Mouse (Mus musculus) erythroblast, adult 5-6 weeks (primary cell): ENCODE data around the gene Olfr923. TPM values are rescaled to one million over a fixed set of nuclear protein-coding genes. Genes with fewer than 3 reads are reported as not detected.
"Not testable (repeated sequence)": the region's sequence is repeated elsewhere in the genome, so short reads cannot be mapped to it uniquely, and the experiment has no call there.

ENCODE experiments used
- ATAC-seq: replicated peaks from 2 replicates; pipeline ENCODE4 v1.8.0; 2016; ENCODE audit warnings: moderate number of reproducible peaks, mild to moderate bottlenecking, moderate TSS enrichment, inconsistent platforms; ENCODE audit not compliant: poor library complexity, low FRiP score, severe bottlenecking
- total RNA-seq, 2 experiments: library from RNA; stranded (forward) in 1 of 2; stranded (reverse) in 1 of 2; fragments of 150-400 nt in 1 of 2; fragments of 200-764, 138-1000 nt in 1 of 2; gene quantifications; 2 replicates each; pipeline versions ENCODE4 v1.2.3 to v1.2.4; 2015 to 2017; ENCODE audit warnings: low replicate concordance in 2 of 2

The Olfr923 gene
- not detected in 2 replicates for total RNA-seq (2015; ENCODE audit: low replicate concordance)
- total RNA-seq (2017; ENCODE audit: low replicate concordance): not detected in 2 replicates

DNA sequence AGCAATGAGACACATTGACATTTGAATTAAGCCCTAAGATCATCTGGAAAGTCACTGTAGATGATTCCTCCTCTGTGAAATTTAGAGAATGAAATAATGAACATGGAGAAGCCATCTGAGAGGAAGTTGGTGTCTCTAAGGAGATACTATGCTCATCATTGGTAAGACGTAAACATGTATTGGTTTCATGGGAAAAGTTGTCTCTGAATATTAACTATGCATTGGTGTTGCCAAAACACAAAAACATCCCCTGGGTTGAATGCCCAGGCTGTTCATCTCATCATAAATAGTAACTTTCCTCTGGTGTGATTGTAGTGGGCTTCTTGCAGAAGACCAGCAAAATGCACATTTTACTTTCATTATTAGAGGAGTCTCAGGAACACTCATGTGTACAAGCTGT is at the start of gene Olfr923:
Gene Olfr923 (plus strand): TSS at position 301 of the 400 bp plus-strand sequence.
- ATAC-seq: no peak

DNA sequence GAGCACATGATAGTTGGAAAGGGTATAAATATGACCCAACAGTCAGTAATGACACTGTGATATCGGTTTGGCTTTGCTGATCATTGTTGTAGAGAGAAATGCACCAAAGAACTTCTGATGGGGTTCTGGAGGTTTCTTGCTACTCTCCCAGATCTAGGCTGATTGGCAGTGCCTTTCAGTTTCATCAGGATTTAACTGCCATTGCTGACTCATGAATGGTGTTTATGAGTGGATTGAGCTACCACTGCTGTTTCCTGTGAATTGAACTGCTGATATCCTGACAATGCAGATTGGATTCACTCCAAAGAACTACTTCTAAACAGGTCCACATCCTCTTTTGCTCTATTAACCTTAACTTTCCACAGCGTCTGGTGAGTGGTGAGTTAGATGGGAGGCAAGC is 33.7 kb upstream of the Olfr923 start:
- no peak for ATAC-seq

DNA sequence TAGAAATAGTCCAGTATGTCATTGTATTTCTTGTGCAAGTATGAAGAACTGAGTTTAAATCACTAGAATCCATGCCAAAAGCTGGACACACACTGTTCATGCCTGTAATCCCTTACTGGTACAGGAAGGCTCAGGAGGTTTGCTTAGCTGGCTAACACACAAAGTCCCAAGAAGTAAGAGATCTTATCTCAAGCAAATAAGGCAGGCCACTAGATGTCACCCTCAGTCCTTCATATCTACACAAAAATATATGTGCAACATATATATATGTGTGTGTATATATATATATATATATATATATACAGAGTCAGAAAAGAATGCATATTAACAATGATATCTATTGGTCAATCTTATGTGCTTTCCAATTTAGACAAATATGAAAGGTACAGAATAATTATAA is 20.6 kb upstream of the Olfr923 start:
- no peak for ATAC-seq

DNA sequence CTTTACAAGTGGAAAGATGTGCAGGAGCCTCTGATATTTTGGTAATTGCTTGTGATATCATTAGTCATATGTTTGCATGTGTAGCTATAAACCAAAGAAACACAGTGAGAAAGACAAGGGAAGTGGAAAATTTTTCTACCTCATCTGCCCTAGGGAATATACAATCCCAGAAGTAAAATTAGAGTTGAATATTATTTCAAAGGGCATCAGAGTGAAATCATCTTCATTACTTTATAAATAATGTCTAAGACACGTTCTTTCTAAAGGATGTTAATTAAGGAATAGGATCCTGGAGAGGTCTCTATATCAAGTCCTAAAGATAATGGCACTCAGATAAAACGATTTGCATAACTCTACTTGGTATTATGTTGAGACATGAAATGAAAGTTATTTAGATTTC is 12.0 kb upstream of the Olfr923 start, which contains the start of gene Olfr922:
Gene Olfr922 (plus strand): TSS at position 301 of the 400 bp plus-strand sequence.
- ATAC-seq: no peak

DNA sequence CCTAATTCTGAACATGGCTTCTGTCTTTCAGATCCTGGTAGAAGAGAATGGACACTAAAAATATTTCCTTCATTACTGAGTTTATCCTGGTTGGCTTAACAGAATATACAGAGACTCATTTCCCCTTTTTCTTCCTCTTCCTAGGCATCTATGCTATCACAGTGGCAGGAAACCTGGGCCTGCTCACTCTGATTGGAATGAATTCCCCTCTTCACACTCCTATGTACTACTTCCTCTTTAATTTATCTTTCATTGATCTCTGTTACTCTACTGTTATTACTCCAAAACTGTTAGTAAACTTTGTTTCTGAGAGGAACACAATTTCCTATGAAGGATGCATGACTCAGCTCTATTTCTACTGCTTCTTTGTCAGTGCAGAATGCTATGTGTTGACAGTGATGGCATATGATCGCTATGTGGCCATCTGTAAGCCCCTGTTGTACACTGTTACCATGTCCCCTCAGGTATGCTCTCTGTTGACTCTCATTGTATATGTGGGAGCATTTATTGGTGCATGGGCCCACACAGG is 10.8 kb upstream of the Olfr923 start:
- ATAC-seq: no peak

DNA sequence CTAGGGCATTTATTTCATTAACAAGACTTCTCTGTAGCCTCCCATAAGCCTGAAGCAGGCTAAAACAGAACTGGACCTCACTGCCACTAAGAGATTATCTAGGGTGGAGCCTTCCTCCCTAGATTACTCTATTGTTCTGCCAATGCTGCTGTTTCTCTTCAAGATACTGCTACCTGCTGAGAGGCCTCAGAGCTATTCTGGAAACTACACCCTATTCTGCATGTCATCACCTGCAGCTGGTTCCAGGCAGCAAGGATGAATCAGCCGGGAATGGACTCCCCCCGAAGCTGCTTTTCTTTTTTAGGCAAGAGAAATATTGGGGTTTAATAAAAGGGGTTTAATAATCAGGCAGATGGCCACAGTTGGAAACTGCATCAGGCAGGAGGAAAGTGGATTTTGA is 6.7 kb downstream of the Olfr923 start:
- ATAC-seq: no peak

DNA sequence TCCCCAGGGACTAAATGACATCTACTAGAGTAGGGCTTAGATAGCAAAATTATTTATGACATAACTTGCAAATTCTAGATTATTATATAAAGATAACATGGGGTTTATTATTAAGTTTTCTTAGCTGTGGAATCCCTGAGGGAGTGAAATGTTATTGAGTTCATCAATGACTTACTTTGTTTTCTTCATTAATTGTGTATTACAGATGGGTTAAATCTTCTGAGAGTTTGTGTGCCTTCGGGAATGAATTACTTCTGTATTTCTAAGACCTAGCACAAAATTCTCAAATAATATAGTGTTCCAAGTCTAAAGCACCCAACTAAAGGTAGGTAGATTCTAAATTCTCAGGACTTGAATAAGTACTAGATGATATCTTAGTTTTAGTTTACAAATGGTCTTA is 17.8 kb downstream of the Olfr923 start, which contains the start of gene Olfr924:
Gene Olfr924 (plus strand): TSS at position 301 of the 400 bp plus-strand sequence.
- ATAC-seq: no peak

DNA sequence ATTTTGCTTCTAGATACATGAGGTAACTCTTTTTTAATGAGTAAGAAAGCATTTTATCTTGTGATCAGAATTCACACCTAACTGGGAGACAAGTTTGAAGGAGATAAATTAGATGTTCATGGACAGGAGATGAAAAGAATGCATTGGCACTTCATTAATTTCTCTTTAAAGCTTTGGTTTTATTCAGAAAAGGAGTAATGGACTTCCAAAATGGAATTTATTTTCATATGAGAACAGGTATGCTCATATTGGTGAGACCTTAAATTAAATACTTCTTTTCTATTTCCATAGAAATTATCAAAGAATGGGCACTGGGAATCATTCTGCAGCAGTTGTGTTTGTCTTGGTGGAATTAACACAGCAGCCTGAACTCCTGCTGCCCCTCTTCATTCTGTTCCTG is 28.4 kb downstream of the Olfr923 start, which contains the start of gene Olfr26:
Gene Olfr26 (plus strand): TSS at position 301 of the 400 bp plus-strand sequence.
- no peak for ATAC-seq

DNA sequence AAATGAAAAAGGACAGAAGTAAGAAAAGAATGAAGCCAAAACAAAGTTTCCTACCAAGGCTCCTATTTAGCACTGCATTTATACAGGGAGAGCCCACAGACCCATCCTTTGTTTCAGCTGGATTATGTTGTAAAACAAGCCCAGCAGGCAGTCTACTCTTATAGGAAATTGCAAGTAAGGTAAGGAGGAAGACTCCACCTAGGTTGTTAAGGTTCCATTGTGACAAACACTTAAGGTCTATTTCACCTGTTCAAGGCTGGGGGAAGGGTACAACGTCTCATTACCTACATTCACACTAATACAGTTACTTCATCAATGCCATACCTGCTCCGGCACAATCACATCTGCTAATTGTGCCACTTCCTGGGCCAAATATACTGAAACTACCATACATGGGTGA is 48.5 kb downstream of the Olfr923 start:
- ATAC-seq: not testable (repeated sequence)

DNA sequence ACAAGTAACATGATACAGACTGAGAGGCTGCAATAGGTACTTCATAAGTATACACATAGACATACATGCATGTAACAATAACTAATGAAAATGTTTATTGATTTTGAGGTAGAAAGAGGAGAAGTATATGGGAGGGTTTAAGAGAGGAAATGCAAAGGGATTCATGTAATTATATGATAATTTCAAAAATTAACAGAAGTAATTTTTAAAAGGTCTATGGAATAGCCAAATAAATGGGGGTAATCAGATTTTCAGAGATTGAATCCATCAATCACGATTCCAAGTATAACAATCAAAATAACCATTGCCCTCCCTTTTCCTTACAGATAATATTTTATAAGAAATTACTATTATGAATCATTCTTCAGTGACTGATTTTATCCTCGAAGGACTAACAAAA is 50.5 kb downstream of the Olfr923 start, which contains the start of gene Olfr926:
Gene Olfr926 (plus strand): TSS at position 301 of the 400 bp plus-strand sequence.
- no peak for ATAC-seq

Other genes starting within 250 kb of the Olfr923 start
- not detected in 2 replicates for gene Olfr912, start 246.4 kb upstream of the Olfr923 start, total RNA-seq (2015; ENCODE audit: low replicate concordance)
- gene Olfr912, start 246.4 kb upstream of the Olfr923 start, total RNA-seq (2017; ENCODE audit: low replicate concordance): not detected in 2 replicates
- gene Olfr913, start 233.8 kb upstream of the Olfr923 start, total RNA-seq (2015; ENCODE audit: low replicate concordance): not detected in 2 replicates
- gene Olfr913, start 233.8 kb upstream of the Olfr923 start, total RNA-seq (2017; ENCODE audit: low replicate concordance): not detected in 2 replicates
- gene Olfr914, start 221.4 kb upstream of the Olfr923 start, total RNA-seq (2015; ENCODE audit: low replicate concordance): not detected in 2 replicates
- not detected in 2 replicates for gene Olfr914, start 221.4 kb upstream of the Olfr923 start, total RNA-seq (2017; ENCODE audit: low replicate concordance)
- gene Olfr916, start 166.7 kb upstream of the Olfr923 start, total RNA-seq (2015; ENCODE audit: low replicate concordance): not detected in 2 replicates
- gene Olfr916, start 166.7 kb upstream of the Olfr923 start, total RNA-seq (2017; ENCODE audit: low replicate concordance): not detected in 2 replicates
- gene Olfr917, start 160.7 kb upstream of the Olfr923 start, total RNA-seq (2015; ENCODE audit: low replicate concordance): not detected in 2 replicates
- not detected in 2 replicates for gene Olfr917, start 160.7 kb upstream of the Olfr923 start, total RNA-seq (2017; ENCODE audit: low replicate concordance)
- gene Olfr918, start 151.9 kb upstream of the Olfr923 start, total RNA-seq (2015; ENCODE audit: low replicate concordance): not detected in 2 replicates
- gene Olfr918, start 151.9 kb upstream of the Olfr923 start, total RNA-seq (2017; ENCODE audit: low replicate concordance): not detected in 2 replicates
- gene Olfr919, start 122.9 kb upstream of the Olfr923 start, total RNA-seq (2015; ENCODE audit: low replicate concordance): not detected in 2 replicates
- not detected in 2 replicates for gene Olfr919, start 122.9 kb upstream of the Olfr923 start, total RNA-seq (2017; ENCODE audit: low replicate concordance)
- 24.4 and 37.2 TPM in 2 replicates for gene Vwa5a, start 108.3 kb upstream of the Olfr923 start, total RNA-seq (2015; ENCODE audit: low replicate concordance)
- gene Vwa5a, start 108.3 kb upstream of the Olfr923 start, total RNA-seq (2017; ENCODE audit: low replicate concordance): 38.8 and 52.7 TPM in 2 replicates
- not detected in 2 replicates for gene Olfr920, start 74.2 kb upstream of the Olfr923 start, total RNA-seq (2015; ENCODE audit: low replicate concordance)
- 0.28 TPM in 1 of 2 replicates, not detected in the other for gene Olfr920, start 74.2 kb upstream of the Olfr923 start, total RNA-seq (2017; ENCODE audit: low replicate concordance)
- gene Olfr921, start 53.5 kb upstream of the Olfr923 start, total RNA-seq (2015; ENCODE audit: low replicate concordance): not detected in 2 replicates
- not detected in 2 replicates for gene Olfr921, start 53.5 kb upstream of the Olfr923 start, total RNA-seq (2017; ENCODE audit: low replicate concordance)
- not detected in 2 replicates for gene Olfr922, start 11.9 kb upstream of the Olfr923 start, total RNA-seq (2015; ENCODE audit: low replicate concordance)
- not detected in 2 replicates for gene Olfr922, start 11.9 kb upstream of the Olfr923 start, total RNA-seq (2017; ENCODE audit: low replicate concordance)
- gene Olfr924, start 17.9 kb downstream of the Olfr923 start, total RNA-seq (2015; ENCODE audit: low replicate concordance): not detected in 2 replicates
- 0.28 TPM in 1 of 2 replicates, not detected in the other for gene Olfr924, start 17.9 kb downstream of the Olfr923 start, total RNA-seq (2017; ENCODE audit: low replicate concordance)
- gene Olfr26, start 28.5 kb downstream of the Olfr923 start, total RNA-seq (2015; ENCODE audit: low replicate concordance): not detected in 2 replicates
- gene Olfr26, start 28.5 kb downstream of the Olfr923 start, total RNA-seq (2017; ENCODE audit: low replicate concordance): not detected in 2 replicates
- not detected in 2 replicates for gene Olfr926, start 50.6 kb downstream of the Olfr923 start, total RNA-seq (2015; ENCODE audit: low replicate concordance)
- not detected in 2 replicates for gene Olfr926, start 50.6 kb downstream of the Olfr923 start, total RNA-seq (2017; ENCODE audit: low replicate concordance)
- gene Olfr930, start 103.3 kb downstream of the Olfr923 start, total RNA-seq (2015; ENCODE audit: low replicate concordance): not detected in 2 replicates
- gene Olfr930, start 103.3 kb downstream of the Olfr923 start, total RNA-seq (2017; ENCODE audit: low replicate concordance): not detected in 2 replicates
- gene Olfr933, start 145.8 kb downstream of the Olfr923 start, total RNA-seq (2015; ENCODE audit: low replicate concordance): not detected in 2 replicates
- 1.1 TPM in 1 of 2 replicates, not detected in the other for gene Olfr933, start 145.8 kb downstream of the Olfr923 start, total RNA-seq (2017; ENCODE audit: low replicate concordance)
- not detected in 2 replicates for gene Olfr934, start 161.8 kb downstream of the Olfr923 start, total RNA-seq (2015; ENCODE audit: low replicate concordance)
- 0.70 TPM in 1 of 2 replicates, not detected in the other for gene Olfr934, start 161.8 kb downstream of the Olfr923 start, total RNA-seq (2017; ENCODE audit: low replicate concordance)
- not detected in 2 replicates for gene Olfr935, start 173.1 kb downstream of the Olfr923 start, total RNA-seq (2015; ENCODE audit: low replicate concordance)
- not detected in 2 replicates for gene Olfr935, start 173.1 kb downstream of the Olfr923 start, total RNA-seq (2017; ENCODE audit: low replicate concordance)
- not detected in 2 replicates for gene Olfr146, start 196.8 kb downstream of the Olfr923 start, total RNA-seq (2015; ENCODE audit: low replicate concordance)
- not detected in 2 replicates for gene Olfr146, start 196.8 kb downstream of the Olfr923 start, total RNA-seq (2017; ENCODE audit: low replicate concordance)
- not detected in 2 replicates for gene Olfr937, start 238.4 kb downstream of the Olfr923 start, total RNA-seq (2015; ENCODE audit: low replicate concordance)
- not detected in 2 replicates for gene Olfr937, start 238.4 kb downstream of the Olfr923 start, total RNA-seq (2017; ENCODE audit: low replicate concordance)